Mouse (Mus musculus) heart, postnatal 0 days (tissue): ENCODE measurements around the gene Fxyd3.

Source experiments
- CTCF ChIP-seq: IDR thresholded peaks from 2 replicates; pipeline ENCODE4 v1.5.1; 2016; ENCODE audit warnings: antibody characterized with exemption, control low read depth, low read depth
- EP300 ChIP-seq: IDR thresholded peaks from 2 replicates; pipeline ENCODE4 v1.6.1; 2016; ENCODE audit warnings: antibody characterized with exemption, low read depth

- peak; percentile 69 for TF ChIP-seq CTCF
- no peak for TF ChIP-seq EP300
Measured at GRCm38 (mm10) chr7:31105061-31105768, 28.7 kb upstream of the Fxyd3 start.
